Mouse (Mus musculus): ENCODE measurements around the gene Map4k4. TPM values are rescaled to one million over a fixed set of nuclear protein-coding genes. Genes with fewer than 3 reads are reported as not detected.

Gene Map4k4
- total and polyA plus RNA-seq, 3 experiments = 0.04 to 0.21 TPM; not detected in 1

- peaks cover 0 to 11% of the 10 kb centered on the region in 2 experiments; a peak in 2 of 4 replicates for H3K36me3 ChIP-seq (ENCODE audit: control insufficient read depth in 1 of 2, insufficient read depth in 2 of 2, low read length in 2 of 2)
- H3K4me3 ChIP-seq (ENCODE audit: control insufficient read depth in 1 of 2, insufficient read depth in 1 of 2, low read depth in 2 of 2, low read length in 2 of 2) = no peak overlapping the region
- H3K9me3 ChIP-seq (replicated peaks; ENCODE audit: insufficient read depth, low read length) = no peaks in the 10 kb centered on the region
- no peaks in the 10 kb centered on the region for H3K79me2 ChIP-seq (ENCODE audit: control insufficient read depth, insufficient read depth, low read length, poor library complexity)
- H3K27me3 ChIP-seq (ENCODE audit: control insufficient read depth in 1 of 2, insufficient read depth in 2 of 2, low read length in 2 of 2) = no peaks in the 10 kb centered on the region
- DNase-seq (ENCODE audit: low read depth, low spot score) = no peak
- H3K9ac ChIP-seq (ENCODE audit: control insufficient read depth, low read depth, low read length, poor library complexity, severe bottlenecking) = no peak overlapping the region
- TF ChIP-seq RAD21 (IDR thresholded peaks at IDR 0.05; ENCODE audit: low read depth, low read length) (no peak), E2F4 (IDR thresholded peaks at IDR 0.05; ENCODE audit: borderline replicate concordance, low read depth, low read length) (no peak), GABPA (IDR thresholded peaks at IDR 0.05; ENCODE audit: low read depth, low read length) (no peak), ZC3H11A (IDR thresholded peaks at IDR 0.05; ENCODE audit: low read depth, low read length) (no peak), TAL1 (IDR thresholded peaks at IDR 0.05; ENCODE audit: low read length) (no peak), MYB (IDR thresholded peaks at IDR 0.05; ENCODE audit: low read depth, low read length) (no peak), MAFK (IDR thresholded peaks at IDR 0.05; ENCODE audit: borderline replicate concordance, low read depth, low read length) (no peak), POLR2A (IDR thresholded peaks at IDR 0.05; ENCODE audit: control insufficient read depth in 1 of 2, insufficient read depth in 1 of 2, low read depth in 1 of 2, low read length in 2 of 2, poor library complexity in 1 of 2) (no peak), KAT2A (conservative IDR thresholded peaks at IDR 0.05; ENCODE audit: low read depth, low read length) (no peak), TBP (IDR thresholded peaks at IDR 0.05; ENCODE audit: low read depth, low read length) (no peak), ETS1 (IDR thresholded peaks at IDR 0.05; ENCODE audit: low read depth, low read length) (no peak), MAX (IDR thresholded peaks at IDR 0.05; ENCODE audit: low read length) (no peak)
- H3K27ac ChIP-seq (ENCODE audit: control insufficient read depth, low read depth, low read length) = no peak overlapping the region
- H3K4me1 ChIP-seq (ENCODE audit: control insufficient read depth in 1 of 2, insufficient read depth in 2 of 2, low read length in 2 of 2) = peaks cover 3 to 13% of the 10 kb centered on the region in 2 experiments; a peak in 2 of 4 replicates
Observed at GRCm38 (mm10) chr1:39969771-39970406, 69.2 kb downstream of the Map4k4 start.

GRCm38 (mm10) chr1:39972411-39972810 is 71.7 kb downstream of the Map4k4 start:
- H3K27ac ChIP-seq (ENCODE audit: control insufficient read depth, low read depth, low read length) = no peak overlapping the region
- H3K79me2 ChIP-seq (ENCODE audit: control insufficient read depth, insufficient read depth, low read length, poor library complexity) = no peaks in the 10 kb centered on the region
- H3K4me1 ChIP-seq (ENCODE audit: control insufficient read depth in 1 of 2, insufficient read depth in 2 of 2, low read length in 2 of 2) = peaks cover 3 to 21% of the 10 kb centered on the region in 2 experiments; a peak in 3 of 4 replicates
- H3K9me3 ChIP-seq (replicated peaks; ENCODE audit: insufficient read depth, low read length) = no peaks in the 10 kb centered on the region
- no peak for TF ChIP-seq ZMIZ1 (IDR thresholded peaks at IDR 0.05; ENCODE audit: low read depth, low read length)
- no peak for TF ChIP-seq TBP (IDR thresholded peaks at IDR 0.05; ENCODE audit: low read depth, low read length)
- TF ChIP-seq ELF1 (IDR thresholded peaks at IDR 0.05; ENCODE audit: low read depth, low read length) = no peak
- TF ChIP-seq MAX (IDR thresholded peaks at IDR 0.05; ENCODE audit: low read length) = no peak
- TF ChIP-seq POLR2A (IDR thresholded peaks at IDR 0.05; ENCODE audit: control insufficient read depth in 1 of 2, insufficient read depth in 1 of 2, low read depth in 1 of 2, low read length in 2 of 2, poor library complexity in 1 of 2) = no peak
- no peak for TF ChIP-seq BHLHE40 (IDR thresholded peaks at IDR 0.05; ENCODE audit: borderline replicate concordance, low read depth, low read length)
- TF ChIP-seq NRF1 (IDR thresholded peaks at IDR 0.05; ENCODE audit: insufficient read depth, low read depth, low read length, poor library complexity, severe bottlenecking) = no peak
- TF ChIP-seq KAT2A (conservative IDR thresholded peaks at IDR 0.05; ENCODE audit: low read depth, low read length) = no peak
- no peak for TF ChIP-seq E2F4 (IDR thresholded peaks at IDR 0.05; ENCODE audit: borderline replicate concordance, low read depth, low read length)
- TF ChIP-seq GATA1 (IDR thresholded peaks at IDR 0.05; ENCODE audit: low read depth, low read length) = no peak
- no peak for TF ChIP-seq USF2 (IDR thresholded peaks at IDR 0.05; ENCODE audit: borderline replicate concordance in 1 of 2, insufficient read depth in 1 of 2, low read depth in 1 of 2, low read length in 2 of 2)
- no peak for TF ChIP-seq EP300 (IDR thresholded peaks at IDR 0.05; ENCODE audit: low read depth in 1 of 2, low read length in 2 of 2)
- no peak for TF ChIP-seq CHD1 (IDR thresholded peaks at IDR 0.05; ENCODE audit: low read depth, low read length)
- no peak for TF ChIP-seq POLR2AphosphoS5 (IDR thresholded peaks at IDR 0.05; ENCODE audit: borderline replicate concordance, low read depth, low read length)
- DNase-seq (ENCODE audit: low read depth, low spot score) = no peak
- H3K36me3 ChIP-seq (ENCODE audit: control insufficient read depth in 1 of 2, insufficient read depth in 2 of 2, low read length in 2 of 2) = peaks cover 0 to 22% of the 10 kb centered on the region in 2 experiments; a peak in 2 of 4 replicates
- H3K4me3 ChIP-seq (ENCODE audit: control insufficient read depth in 1 of 2, insufficient read depth in 1 of 2, low read depth in 2 of 2, low read length in 2 of 2) = no peak overlapping the region
- no peak overlapping the region for H3K9ac ChIP-seq (ENCODE audit: control insufficient read depth, low read depth, low read length, poor library complexity, severe bottlenecking)
- no peaks in the 10 kb centered on the region for H3K27me3 ChIP-seq (ENCODE audit: control insufficient read depth in 1 of 2, insufficient read depth in 2 of 2, low read length in 2 of 2)

All from MEL (cell line).